ENCODE assay signal across 9 mouse cellular contexts in the genomic region with DNA sequence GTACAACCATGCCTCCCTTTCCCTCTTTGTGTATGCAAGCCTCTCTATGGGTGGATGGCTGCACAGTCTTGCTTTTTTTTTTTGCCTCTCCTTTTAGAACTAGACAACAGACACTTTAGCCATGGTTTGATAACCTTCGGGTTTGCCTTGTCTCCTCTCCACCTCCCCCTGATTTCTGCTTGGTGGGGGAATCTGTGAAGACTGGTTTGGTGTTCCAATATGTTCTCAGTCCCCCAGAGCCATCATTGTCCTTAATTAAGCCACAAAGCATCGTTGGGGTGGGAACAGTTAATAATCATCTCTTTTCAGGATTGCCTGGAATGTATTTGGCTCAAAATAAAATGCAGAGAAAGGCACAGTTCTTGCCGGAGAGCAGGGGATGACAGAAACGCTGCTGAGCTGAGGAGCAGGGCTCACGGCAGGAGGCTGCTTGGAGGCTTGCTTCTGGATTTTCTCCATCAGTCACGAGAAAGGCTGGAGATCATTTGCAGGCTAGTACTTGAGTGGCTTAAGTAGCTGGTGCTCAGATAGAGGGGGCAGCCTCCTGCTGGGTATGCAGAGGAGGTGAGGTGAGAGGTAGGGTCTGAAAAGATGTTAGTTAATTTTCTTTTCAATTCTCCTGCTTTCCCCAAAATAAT.
DNase-seq lines count a peak whose midpoint lies in the region; ATAC-seq and TF ChIP-seq lines count a peak whose summit lies in the region.
"Had no signal": no experiment of that assay in that cellular context is flagged by ENCODE, and none has a peak within 500 bp of the region (broad histone marks: within the 10 kb centered on the region; RNA-seq: fewer than 3 reads in every experiment).

No protein-coding gene starts in this region.

- WGBS in heart, embryonic 13.5 days: 6% methylated on average over 6 of the region's 6 CpGs
- WGBS in thymus, adult 2 months: 67% methylated on average over 6 of the region's 6 CpGs
- WGBS in midbrain, embryonic 10.5 days: 8% methylated on average over 6 of the region's 6 CpGs
- 19% methylated on average over 6 of the region's 6 CpGs for WGBS in stomach, postnatal 0 days
- 14% methylated on average over 6 of the region's 6 CpGs for WGBS in intestine, embryonic 15.5 days

- H3K4me2 ChIP-seq in heart, embryonic 13.5 days: peak overlapping the region; percentile 53
- peak overlapping the region; percentile 20; the same call in 1 of the 2 replicates for H3K4me2 ChIP-seq in stomach, postnatal 0 days (replicated peaks; ENCODE audit: low read depth)
- H3K4me2 ChIP-seq in intestine, embryonic 15.5 days (replicated peaks): no peak overlapping the region

- H3K4me3 ChIP-seq in heart, embryonic 13.5 days: no peak overlapping the region
- no peak overlapping the region for H3K4me3 ChIP-seq in thymus, adult 2 months (ENCODE audit: control insufficient read depth, insufficient read depth, low read length)
- no peak overlapping the region for H3K4me3 ChIP-seq in midbrain, embryonic 10.5 days
- H3K4me3 ChIP-seq in stomach, postnatal 0 days (ENCODE audit: low read depth, low read length): no peak overlapping the region
- no peak overlapping the region for H3K4me3 ChIP-seq in intestine, embryonic 15.5 days (replicated peaks)
- H3K4me3 ChIP-seq: erythroblast, embryonic 14.5 days had no signal

- no peaks in the 10 kb centered on the region for H3K36me3 ChIP-seq in heart, embryonic 13.5 days
- no peaks in the 10 kb centered on the region for H3K36me3 ChIP-seq in thymus, adult 2 months (ENCODE audit: control insufficient read depth, insufficient read depth, low read length)
- no peaks in the 10 kb centered on the region for H3K36me3 ChIP-seq in midbrain, embryonic 10.5 days
- H3K36me3 ChIP-seq in stomach, postnatal 0 days (ENCODE audit: control insufficient read depth, insufficient read depth, low read length): no peaks in the 10 kb centered on the region
- no peaks in the 10 kb centered on the region for H3K36me3 ChIP-seq in intestine, embryonic 15.5 days

- H3K27me3 ChIP-seq in heart, embryonic 13.5 days (replicated peaks): no peaks in the 10 kb centered on the region
- H3K27me3 ChIP-seq in thymus, adult 2 months (ENCODE audit: control insufficient read depth, insufficient read depth, low read length): no peaks in the 10 kb centered on the region
- 0 out of 2 replicates have a peak, but pooled peaks cover 4% of the 10 kb centered on the region for H3K27me3 ChIP-seq in midbrain, embryonic 10.5 days (ENCODE audit: low read depth, poor library complexity, severe bottlenecking)
- H3K27me3 ChIP-seq in stomach, postnatal 0 days (ENCODE audit: control insufficient read depth, insufficient read depth, low read length): no peaks in the 10 kb centered on the region
- H3K27me3 ChIP-seq in intestine, embryonic 15.5 days (replicated peaks): no peaks in the 10 kb centered on the region

- H3K4me1 ChIP-seq in heart, embryonic 13.5 days: peaks cover 57% of the 10 kb centered on the region
- peaks cover 6% of the 10 kb centered on the region; the same call in 1 of the 2 replicates for H3K4me1 ChIP-seq in thymus, adult 2 months (replicated peaks; ENCODE audit: control insufficient read depth, insufficient read depth, low read length)
- H3K4me1 ChIP-seq in midbrain, embryonic 10.5 days: peaks cover 20% of the 10 kb centered on the region
- no peaks in the 10 kb centered on the region for H3K4me1 ChIP-seq in stomach, postnatal 0 days (replicated peaks; ENCODE audit: control insufficient read depth, insufficient read depth)
- H3K4me1 ChIP-seq in intestine, embryonic 15.5 days (replicated peaks): 0 out of 2 replicates have a peak, but pooled peaks cover 9% of the 10 kb centered on the region

- ATAC-seq in heart, embryonic 13.5 days (ENCODE audit: extremely low read depth, insufficient number of reproducible peaks, low FRiP score, low TSS enrichment): no peak
- no peak for ATAC-seq in stomach, postnatal 0 days (ENCODE audit: low FRiP score, low TSS enrichment)
- no peak for ATAC-seq in intestine, embryonic 15.5 days

- peak overlapping the region; percentile 83 for H3K27ac ChIP-seq in heart, embryonic 13.5 days (replicated peaks)
- H3K27ac ChIP-seq in thymus, adult 2 months (ENCODE audit: control insufficient read depth, insufficient read depth, low read length): peak overlapping the region; percentile 49; the same call in 1 of the 2 replicates
- H3K27ac ChIP-seq in midbrain, embryonic 10.5 days (replicated peaks): peak overlapping the region; percentile 43; the same call in 1 of the 2 replicates
- H3K27ac ChIP-seq in stomach, postnatal 0 days (replicated peaks): no peak overlapping the region
- H3K27ac ChIP-seq in intestine, embryonic 15.5 days: no peak overlapping the region

- no peak for DNase-seq in heart, adult 9 months (ENCODE audit: low spot score in 2 of 2)
- no peak for DNase-seq in thymus, adult 2 months
- no peak for DNase-seq in thymus, postnatal 14 days
- DNase-seq in midbrain, embryonic 10.5 days (ENCODE audit: low spot score): no peak
- no peak for DNase-seq in stomach, postnatal 0 days (ENCODE audit: low spot score)
- DNase-seq: cerebellum, adult 11 months had no signal

- TF ChIP-seq CTCF in thymus, adult 2 months (IDR thresholded peaks at IDR 0.05; ENCODE audit: borderline replicate concordance, control insufficient read depth, extremely low read depth, insufficient read depth, low read length, poor library complexity): no peak
- TF ChIP-seq CTCF in stomach, postnatal 0 days (IDR thresholded peaks at IDR 0.05; ENCODE audit: low read depth): no peak

- no peak for TF ChIP-seq EP300 in stomach, postnatal 0 days (optimal IDR thresholded peaks at IDR 0.05)

- no peaks in the 10 kb centered on the region for H3K9me3 ChIP-seq in heart, embryonic 13.5 days
- H3K9me3 ChIP-seq in midbrain, embryonic 10.5 days (replicated peaks): no peaks in the 10 kb centered on the region
- H3K9me3 ChIP-seq in stomach, postnatal 0 days (ENCODE audit: control insufficient read depth, low read length): no peaks in the 10 kb centered on the region
- no peaks in the 10 kb centered on the region for H3K9me3 ChIP-seq in intestine, embryonic 15.5 days

- no peak for TF ChIP-seq POLR2A in thymus, adult 2 months (IDR thresholded peaks at IDR 0.05; ENCODE audit: control insufficient read depth, extremely low read depth, insufficient read depth, low read length, poor library complexity)

- H3K9ac ChIP-seq in heart, embryonic 13.5 days: 0 out of 2 replicates have a peak overlapping the region, but pooled peaks have one; percentile 3
- no peak overlapping the region for H3K9ac ChIP-seq in stomach, postnatal 0 days (ENCODE audit: low read length)
- H3K9ac ChIP-seq in intestine, embryonic 15.5 days: no peak overlapping the region

Comparison
In these comparisons a context has a peak if more than half of its experiments do, and no peak if none do; other contexts are left out.
1. H3K27ac ChIP-seq: peak in heart, embryonic 13.5 days (single experiment), thymus, adult 2 months (single experiment) and midbrain, embryonic 10.5 days (single experiment); none in stomach, postnatal 0 days (single experiment) and intestine, embryonic 15.5 days (single experiment).